8 mouse cellular contexts compared by ENCODE assay signal in the genomic region with DNA sequence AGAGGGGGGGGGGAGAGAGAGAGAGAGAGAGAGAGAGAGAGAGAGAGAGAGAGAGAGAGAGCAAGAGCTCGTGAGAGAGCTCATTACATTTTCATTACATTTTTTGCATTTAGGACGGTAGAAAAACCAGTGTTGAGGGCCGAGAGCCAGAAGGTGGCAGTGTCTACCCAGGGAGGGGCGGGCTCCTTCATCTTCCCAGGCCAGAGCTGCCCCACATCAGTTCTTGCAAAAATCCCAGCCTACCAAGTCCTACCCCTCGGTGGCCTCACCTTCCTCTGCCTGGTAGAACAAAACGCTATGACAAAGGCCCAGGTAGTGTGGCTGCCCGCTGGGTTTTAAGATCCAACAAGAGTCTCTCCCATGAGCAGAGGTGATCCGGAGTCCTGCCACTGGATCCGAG. TPM values are rescaled to one million over a fixed set of nuclear protein-coding genes. Genes with fewer than 3 reads are reported as not detected.
DNase-seq lines count a peak whose midpoint lies in the region; ATAC-seq and TF ChIP-seq lines count a peak whose summit lies in the region.

No protein-coding gene starts in this region.

- H3K9me3 ChIP-seq in heart, embryonic 11.5 days (replicated peaks; ENCODE audit: control insufficient read depth, low read length), result peaks cover 6% of the 10 kb centered on the region
- peaks cover 6% of the 10 kb centered on the region; the same call in 1 of the 2 replicates for H3K9me3 ChIP-seq in intestine, embryonic 16.5 days (ENCODE audit: control insufficient read depth, low read length)
- peaks cover 14% of the 10 kb centered on the region for H3K9me3 ChIP-seq in limb, embryonic 12.5 days
- H3K9me3 ChIP-seq in midbrain, postnatal 0 days (ENCODE audit: low read length), result peaks cover 8% of the 10 kb centered on the region; the same call in 1 of the 2 replicates

- ATAC-seq in heart, embryonic 11.5 days (replicated peaks; ENCODE audit: insufficient number of reproducible peaks, low FRiP score, low TSS enrichment), result no peak
- peak; percentile 65; the same call in 1 of the 2 replicates for ATAC-seq in intestine, embryonic 16.5 days
- peak; percentile 86 for ATAC-seq in limb, embryonic 12.5 days (ENCODE audit: insufficient number of reproducible peaks, insufficient read depth, low FRiP score, low TSS enrichment, low read depth)
- peak; percentile 66; the same call in 1 of the 2 replicates for ATAC-seq in midbrain, postnatal 0 days (ENCODE audit: low FRiP score)

- no peak overlapping the region for H3K9ac ChIP-seq in heart, embryonic 11.5 days (ENCODE audit: low read depth, low read length)
- no peak overlapping the region for H3K9ac ChIP-seq in intestine, embryonic 16.5 days (ENCODE audit: low read depth, low read length)
- peak overlapping the region; percentile 19; the same call in 1 of the 2 replicates for H3K9ac ChIP-seq in limb, embryonic 12.5 days (replicated peaks)
- no peak overlapping the region for H3K9ac ChIP-seq in midbrain, postnatal 0 days (replicated peaks; ENCODE audit: low read length, poor library complexity, severe bottlenecking)

- intact Hi-C loops in gastrocnemius, postnatal 14 days (cut with DNase I; ENCODE audit: low total_unique reads), result no loop called here

- no peak overlapping the region for H3K27ac ChIP-seq in heart, embryonic 11.5 days (ENCODE audit: low read depth, low read length)
- H3K27ac ChIP-seq in cortical plate, adult 2 months (ENCODE audit: insufficient read depth, low read length), result no peak overlapping the region
- no peak overlapping the region for H3K27ac ChIP-seq in intestine, embryonic 16.5 days (ENCODE audit: low read length)
- H3K27ac ChIP-seq in limb, embryonic 12.5 days, result no peak overlapping the region
- H3K27ac ChIP-seq in midbrain, postnatal 0 days (ENCODE audit: low read depth, low read length), result no peak overlapping the region

- H3K4me3 ChIP-seq in heart, embryonic 11.5 days (ENCODE audit: low read depth, low read length), result no peak overlapping the region
- no peak overlapping the region for H3K4me3 ChIP-seq in cortical plate, adult 2 months (ENCODE audit: insufficient read depth, low read length)
- no peak overlapping the region for H3K4me3 ChIP-seq in intestine, embryonic 16.5 days (ENCODE audit: low read length)
- no peak overlapping the region for H3K4me3 ChIP-seq in limb, embryonic 12.5 days (replicated peaks)
- no peak overlapping the region for H3K4me3 ChIP-seq in midbrain, postnatal 0 days (ENCODE audit: low read depth, low read length)

- no peak for TF ChIP-seq POLR2A in cortical plate, adult 2 months (IDR thresholded peaks at IDR 0.05; ENCODE audit: extremely low read depth, insufficient read depth, low read length)

- TF ChIP-seq CTCF in cortical plate, adult 2 months (IDR thresholded peaks at IDR 0.05; ENCODE audit: extremely low read depth, insufficient read depth, low read length), result peak; percentile 88
- TF ChIP-seq CTCF in midbrain, postnatal 0 days (IDR thresholded peaks at IDR 0.05), result peak; percentile 87

- peak; percentile 94 for DNase-seq in heart, adult 11 months
- peak; percentile 64 for DNase-seq in gastrocnemius, postnatal 14 days
- DNase-seq in midbrain, postnatal 0 days (ENCODE audit: low spot score), result peak; percentile 85
- DNase-seq in spleen, postnatal 14 days (ENCODE audit: low spot score in 2 of 2), result peak; percentile 68 to 77

- H3K36me3 ChIP-seq in heart, embryonic 11.5 days (ENCODE audit: control insufficient read depth, insufficient read depth, low read length), result no peaks in the 10 kb centered on the region
- H3K36me3 ChIP-seq in intestine, embryonic 16.5 days (ENCODE audit: control insufficient read depth, insufficient read depth, low read length), result no peaks in the 10 kb centered on the region
- H3K36me3 ChIP-seq in limb, embryonic 12.5 days, result no peaks in the 10 kb centered on the region
- no peaks in the 10 kb centered on the region for H3K36me3 ChIP-seq in midbrain, postnatal 0 days (ENCODE audit: insufficient read depth, low read length)

- H3K4me2 ChIP-seq in heart, embryonic 11.5 days, result no peak overlapping the region
- no peak overlapping the region for H3K4me2 ChIP-seq in intestine, embryonic 16.5 days (ENCODE audit: low read depth, low read length)
- H3K4me2 ChIP-seq in limb, embryonic 12.5 days, result peak overlapping the region; percentile 26; the same call in 1 of the 2 replicates
- H3K4me2 ChIP-seq in midbrain, postnatal 0 days (ENCODE audit: low read depth, low read length, poor library complexity, severe bottlenecking), result no peak overlapping the region

- H3K4me1 ChIP-seq in heart, embryonic 11.5 days (ENCODE audit: control insufficient read depth, insufficient read depth, low read length), result peaks cover 8% of the 10 kb centered on the region; the same call in 1 of the 2 replicates
- peaks cover 2% of the 10 kb centered on the region; the same call in 1 of the 2 replicates for H3K4me1 ChIP-seq in cortical plate, adult 2 months (ENCODE audit: control insufficient read depth, insufficient read depth, low read length)
- peaks cover 8% of the 10 kb centered on the region; the same call in 1 of the 2 replicates for H3K4me1 ChIP-seq in intestine, embryonic 16.5 days (ENCODE audit: control insufficient read depth, insufficient read depth, low read length)
- peaks cover 10% of the 10 kb centered on the region for H3K4me1 ChIP-seq in limb, embryonic 12.5 days (replicated peaks)
- no peaks in the 10 kb centered on the region for H3K4me1 ChIP-seq in midbrain, postnatal 0 days (ENCODE audit: insufficient read depth, low read length)

- 18% methylated on average over 9 of the region's 9 CpGs for WGBS in heart, embryonic 11.5 days (ENCODE audit: insufficient replicate concordance)
- WGBS in intestine, embryonic 16.5 days, result 18% methylated on average over 9 of the region's 9 CpGs
- WGBS in limb, embryonic 12.5 days, result 15% methylated on average over 9 of the region's 9 CpGs
- 13% methylated on average over 9 of the region's 9 CpGs for WGBS in midbrain, postnatal 0 days

- no peaks in the 10 kb centered on the region; the same call in 1 of the 2 replicates for H3K27me3 ChIP-seq in heart, embryonic 11.5 days (ENCODE audit: control insufficient read depth, insufficient read depth, low read length)
- no peaks in the 10 kb centered on the region for H3K27me3 ChIP-seq in intestine, embryonic 16.5 days (replicated peaks; ENCODE audit: control insufficient read depth, insufficient read depth, low read length)
- H3K27me3 ChIP-seq in limb, embryonic 12.5 days, result no peaks in the 10 kb centered on the region
- H3K27me3 ChIP-seq in midbrain, postnatal 0 days (ENCODE audit: insufficient read depth, low read length), result no peaks in the 10 kb centered on the region

RNA-seq across cellular contexts. Expression of a gene that starts 25.6 kb away (rescaled TPM):
- polyA plus RNA-seq in heart, embryonic 11.5 days (2014; fragmentation: Nextera tagmentation; extraction: Ambion mirVana), result 1,200 and 1,395 TPM in 2 replicates
- 92.7 and 95.0 TPM in 2 replicates for polyA plus RNA-seq in cortical plate, adult 2 months (2012; rRNA removed)
- total RNA-seq in gastrocnemius, postnatal 14 days (2021), result 100 to 1,000 TPM; 179 to 214 TPM
- polyA plus RNA-seq in intestine, embryonic 16.5 days (2015; fragmentation: Nextera tagmentation; extraction: Ambion mirVana), result 540 and 585 TPM in 2 replicates
- polyA plus RNA-seq in limb, embryonic 12.5 days (2016; fragmentation: Nextera tagmentation; extraction: Ambion mirVana), result 555 and 566 TPM in 2 replicates
- 122 and 136 TPM in 2 replicates for total RNA-seq in midbrain, postnatal 0 days (2014; rRNA removed)
- polyA plus RNA-seq in midbrain, postnatal 0 days (2015; fragmentation: Nextera tagmentation; extraction: Ambion mirVana), result 115 and 124 TPM in 2 replicates

RNA-seq across cellular contexts. Expression of a gene that starts 45.8 kb away (rescaled TPM):
- polyA plus RNA-seq in heart, embryonic 11.5 days (2014; fragmentation: Nextera tagmentation; extraction: Ambion mirVana), result 5.9 and 8.5 TPM in 2 replicates
- polyA plus RNA-seq in cortical plate, adult 2 months (2012; rRNA removed), result 11.6 and 12.5 TPM in 2 replicates
- total RNA-seq in gastrocnemius, postnatal 14 days (2021), result 1 to 10 TPM; 1.9 to 2.5 TPM
- polyA plus RNA-seq in intestine, embryonic 16.5 days (2015; fragmentation: Nextera tagmentation; extraction: Ambion mirVana), result 14.9 and 16.3 TPM in 2 replicates
- 12.2 and 13.5 TPM in 2 replicates for polyA plus RNA-seq in limb, embryonic 12.5 days (2016; fragmentation: Nextera tagmentation; extraction: Ambion mirVana)
- total RNA-seq in midbrain, postnatal 0 days (2014; rRNA removed), result 40.3 and 43.7 TPM in 2 replicates
- 26.3 and 29.2 TPM in 2 replicates for polyA plus RNA-seq in midbrain, postnatal 0 days (2015; fragmentation: Nextera tagmentation; extraction: Ambion mirVana)
